Mouse (Mus musculus): ENCODE data around the gene Ap3d1. TPM values are rescaled to one million over a fixed set of nuclear protein-coding genes. Genes with fewer than 3 reads are reported as not detected.

Ap3d1 gene
- total and polyA plus RNA-seq, 2 experiments from 2014 or later = 99.7 to 201 TPM

- H3K4me1 ChIP-seq (ENCODE audit: insufficient read depth, low read length) = peaks cover 32% of the 10 kb centered on the region
- H3K27me3 ChIP-seq (ENCODE audit: insufficient read depth, low read length) = no peaks in the 10 kb centered on the region
- H3K9ac ChIP-seq (replicated peaks; ENCODE audit: low read length) = peak overlapping the region; percentile 96
- TF ChIP-seq CTCF (IDR thresholded peaks at IDR 0.05; ENCODE audit: low read depth) = no peak
- H3K4me3 ChIP-seq (ENCODE audit: low read length) = peak overlapping the region; percentile 88
- ATAC-seq (no peak), DNase-seq (ENCODE audit: low spot score) (no peak)
- no peaks in the 10 kb centered on the region for H3K9me3 ChIP-seq (ENCODE audit: low read length)
- H3K4me2 ChIP-seq (ENCODE audit: low read depth, low read length) = peak overlapping the region; percentile 92
- no peaks in the 10 kb centered on the region for H3K36me3 ChIP-seq (ENCODE audit: insufficient read depth, low read length)
- H3K27ac ChIP-seq = peak overlapping the region; percentile 88
- under 1% methylated on average over 64 of the region's 75 CpGs for WGBS
These were observed 13.4 kb upstream of the Ap3d1 start for GRCm38 (mm10) chr10:80755291-80756015.

- 2% methylated on average over 30 of the region's 57 CpGs for WGBS
- ATAC-seq (peak; percentile 94), DNase-seq (ENCODE audit: low spot score) (peak; percentile 99)
- TF ChIP-seq CTCF (IDR thresholded peaks at IDR 0.05; ENCODE audit: low read depth) = no peak
- Histone ChIP-seq H3K27me3 (ENCODE audit: insufficient read depth, low read length) (no peaks in the 10 kb centered on the region), H3K4me1 (ENCODE audit: insufficient read depth, low read length) (peaks cover 32% of the 10 kb centered on the region), H3K4me2 (ENCODE audit: low read depth, low read length) (peak within 1 kb of the TSS; percentile 92), H3K27ac (peak within 1 kb of the TSS; percentile 88), H3K9ac (replicated peaks; ENCODE audit: low read length) (peak within 1 kb of the TSS; percentile 96), H3K4me3 (ENCODE audit: low read length) (peak within 1 kb of the TSS; percentile 88), H3K9me3 (ENCODE audit: low read length) (no peaks in the 10 kb centered on the region), H3K36me3 (ENCODE audit: insufficient read depth, low read length) (no peaks in the 10 kb centered on the region)
These were observed 12.7 kb upstream of the Ap3d1 start, which contains the start of gene Dot1l for GRCm38 (mm10) chr10:80754594-80755290. Dot1l (plus strand) TSS chr10:80755206.

- DNase-seq (ENCODE audit: low spot score) (peak; percentile 76), ATAC-seq (peak; percentile 53; the same call in 1 of the 2 replicates)
- H3K4me2 ChIP-seq (ENCODE audit: low read depth, low read length) = peak overlapping the region; percentile 46
- no peak overlapping the region for H3K27ac ChIP-seq
- no peak for TF ChIP-seq CTCF (IDR thresholded peaks at IDR 0.05; ENCODE audit: low read depth)
- H3K9me3 ChIP-seq (ENCODE audit: low read length) = no peaks in the 10 kb centered on the region
- 3% methylated on average over 6 of the region's 6 CpGs for WGBS
- peak overlapping the region; percentile 16; the same call in 1 of the 2 replicates for H3K4me3 ChIP-seq (ENCODE audit: low read length)
- H3K36me3 ChIP-seq (ENCODE audit: insufficient read depth, low read length) = no peaks in the 10 kb centered on the region
- peaks cover 15% of the 10 kb centered on the region; the same call in 1 of the 2 replicates for H3K4me1 ChIP-seq (ENCODE audit: insufficient read depth, low read length)
- H3K27me3 ChIP-seq (ENCODE audit: insufficient read depth, low read length) = no peaks in the 10 kb centered on the region
- no peak overlapping the region for H3K9ac ChIP-seq (replicated peaks; ENCODE audit: low read length)
These were observed 10.1 kb upstream of the Ap3d1 start for GRCm38 (mm10) chr10:80752079-80752625.

- peak; percentile 20 for DNase-seq (ENCODE audit: low spot score)
- H3K9ac ChIP-seq (replicated peaks; ENCODE audit: low read length) = no peak overlapping the region
These were observed 9.2 kb upstream of the Ap3d1 start for GRCm38 (mm10) chr10:80751188-80751832.

GRCm38 (mm10) chr10:80748609-80749008 lies 6.5 kb upstream of the Ap3d1 start:
- no peak overlapping the region for H3K4me2 ChIP-seq (ENCODE audit: low read depth, low read length)
- H3K9me3 ChIP-seq (ENCODE audit: low read length) = no peaks in the 10 kb centered on the region
- no peak overlapping the region for H3K27ac ChIP-seq
- no peak for ATAC-seq
- no peak overlapping the region for H3K4me3 ChIP-seq (ENCODE audit: low read length)
- DNase-seq (ENCODE audit: low spot score) = peak; percentile 67
- H3K36me3 ChIP-seq (ENCODE audit: insufficient read depth, low read length) = no peaks in the 10 kb centered on the region
- TF ChIP-seq CTCF (IDR thresholded peaks at IDR 0.05; ENCODE audit: low read depth) = no peak
- 15% methylated on average over 6 of the region's 6 CpGs for WGBS
- H3K27me3 ChIP-seq (ENCODE audit: insufficient read depth, low read length) = no peaks in the 10 kb centered on the region
- no peak overlapping the region for H3K9ac ChIP-seq (replicated peaks; ENCODE audit: low read length)
- H3K4me1 ChIP-seq (ENCODE audit: insufficient read depth, low read length) = 0 out of 2 replicates have a peak, but pooled peaks cover 3% of the 10 kb centered on the region

More at GRCm38 (mm10) chr10:80751188-80751832, 9.2 kb upstream of the Ap3d1 start:
- Histone ChIP-seq H3K36me3 (ENCODE audit: insufficient read depth, low read length) (no peaks in the 10 kb centered on the region), H3K27ac (no peak overlapping the region; the same call in 1 of the 2 replicates), H3K4me1 (ENCODE audit: insufficient read depth, low read length) (peaks cover 7% of the 10 kb centered on the region; the same call in 1 of the 2 replicates), H3K4me3 (ENCODE audit: low read length) (peak overlapping the region; percentile 16; the same call in 1 of the 2 replicates), H3K9me3 (ENCODE audit: low read length) (no peaks in the 10 kb centered on the region), H3K27me3 (ENCODE audit: insufficient read depth, low read length) (no peaks in the 10 kb centered on the region), H3K4me2 (ENCODE audit: low read depth, low read length) (peak overlapping the region; percentile 46)
- TF ChIP-seq CTCF (IDR thresholded peaks at IDR 0.05; ENCODE audit: low read depth) = no peak; the same call in 1 of the 2 replicates
- ATAC-seq = no peak
- 15% methylated on average over 16 of the region's 16 CpGs for WGBS

GRCm38 (mm10) chr10:80747410-80747809 lies 5.3 kb upstream of the Ap3d1 start:
- peak; percentile 46; the same call in 1 of the 2 replicates for ATAC-seq
- Histone ChIP-seq H3K4me3 (ENCODE audit: low read length) (no peak overlapping the region), H3K27ac (no peak overlapping the region), H3K4me1 (ENCODE audit: insufficient read depth, low read length) (peaks cover 8% of the 10 kb centered on the region; the same call in 1 of the 2 replicates), H3K9ac (replicated peaks; ENCODE audit: low read length) (no peak overlapping the region), H3K36me3 (ENCODE audit: insufficient read depth, low read length) (no peaks in the 10 kb centered on the region), H3K27me3 (ENCODE audit: insufficient read depth, low read length) (no peaks in the 10 kb centered on the region), H3K9me3 (ENCODE audit: low read length) (no peaks in the 10 kb centered on the region), H3K4me2 (ENCODE audit: low read depth, low read length) (no peak overlapping the region)
- peak; percentile 80 for DNase-seq (ENCODE audit: low spot score)
- TF ChIP-seq CTCF (IDR thresholded peaks at IDR 0.05; ENCODE audit: low read depth) = peak; percentile 97
- WGBS = 16% methylated on average over 3 of the region's 3 CpGs

Data from hindbrain, postnatal 0 days (tissue).